Mouse (Mus musculus): Measurements from ENCODE around the gene Gas2.

The Gas2 gene

GRCm38 (mm10) chr7:51969379-51969778, 107.6 kb downstream of the Gas2 start:
- DNase-seq = no peak

GRCm38 (mm10) chr7:51972252-51972855, 110.5 kb downstream of the Gas2 start:
- DNase-seq = peak; percentile 51

- no peak for DNase-seq
Observed at GRCm38 (mm10) chr7:51973091-51973490, 111.3 kb downstream of the Gas2 start.

- DNase-seq = no peak
Observed at GRCm38 (mm10) chr7:51973526-51973925, 111.7 kb downstream of the Gas2 start.

- DNase-seq = no peak
Observed at GRCm38 (mm10) chr7:51975181-51975580, 113.4 kb downstream of the Gas2 start.

- no peak for DNase-seq
Observed at GRCm38 (mm10) chr7:51979271-51979670, 117.5 kb downstream of the Gas2 start.

- peak; percentile 46 for DNase-seq
Observed at GRCm38 (mm10) chr7:51982303-51982702, 120.5 kb downstream of the Gas2 start.

- DNase-seq = peak; percentile 17
Observed at GRCm38 (mm10) chr7:51985763-51986162, 123.9 kb downstream of the Gas2 start.

- no peak for DNase-seq
Observed at GRCm38 (mm10) chr7:51986909-51987308, 125.1 kb downstream of the Gas2 start.

GRCm38 (mm10) chr7:51991020-51991419, 129.2 kb downstream of the Gas2 start:
- no peak for DNase-seq

GRCm38 (mm10) chr7:52005511-52006295, 143.9 kb downstream of the Gas2 start, which contains the start of gene Svip:
Gene Svip (minus strand): TSS chr7:52006018.
- peak; percentile 96 for DNase-seq

- DNase-seq = no peak
Observed at GRCm38 (mm10) chr7:52006296-52006630, 144.4 kb downstream of the Gas2 start.

GRCm38 (mm10) chr7:52007138-52007537, 145.3 kb downstream of the Gas2 start:
- DNase-seq = no peak

- no peak for DNase-seq
Observed at GRCm38 (mm10) chr7:52013457-52013856, 151.6 kb downstream of the Gas2 start.

GRCm38 (mm10) chr7:52015180-52015579, 153.4 kb downstream of the Gas2 start:
- DNase-seq = no peak

- no peak for DNase-seq
Observed at GRCm38 (mm10) chr7:52015628-52016027, 153.8 kb downstream of the Gas2 start, which contains the start of gene 1700015G11Rik. Gene 1700015G11Rik (minus strand): TSS chr7:52015728.

GRCm38 (mm10) chr7:52022039-52022438, 160.2 kb downstream of the Gas2 start:
- DNase-seq = no peak

GRCm38 (mm10) chr7:52024050-52024626, 162.3 kb downstream of the Gas2 start:
- DNase-seq = no peak

GRCm38 (mm10) chr7:52037600-52038582, 176.1 kb downstream of the Gas2 start:
- DNase-seq = peak; percentile 34

Data from right cerebral cortex, adult 18-20 months (tissue).